Mouse (Mus musculus) liver, embryonic 14.5 days (tissue): ENCODE measurements around the gene Ifne. TPM values are rescaled to one million over a fixed set of nuclear protein-coding genes. Genes with fewer than 3 reads are reported as not detected.

ENCODE experiments used
- ATAC-seq: fragments of 200-750 bp; cut with Nextera tagmentation; 2 replicates; pipeline ENCODE4 v1.8.0; 2017; ENCODE audit warnings: moderate number of reproducible peaks, mild to moderate bottlenecking, moderate library complexity; ENCODE audit not compliant: insufficient read depth
- DNase-seq, 3 experiments: peaks; one replicate each; pipeline ENCODE4 v3.0.0-alpha.2; 2012 to 2013; ENCODE audit warnings: low read depth in 3 of 3, low spot score in 3 of 3
- H3K27ac ChIP-seq: fragments of 300-500 bp; sonication (generic); 2 replicates; pipeline ENCODE4 v1.5.1; 2014; ENCODE audit warnings: moderate library complexity, mild to moderate bottlenecking, control low read depth, inconsistent platforms
- H3K27me3 ChIP-seq: fragments of 300-500 bp; sonication (generic); 2 replicates; pipeline ENCODE4 v1.6.1; 2014; ENCODE audit warnings: mild to moderate bottlenecking, low read length, moderate library complexity; ENCODE audit not compliant: control insufficient read depth, insufficient read depth
- H3K36me3 ChIP-seq: fragments of 300-500 bp; sonication (generic); replicated peaks from 2 replicates; pipeline ENCODE4 v1.6.1; 2014; ENCODE audit warnings: low read depth; ENCODE audit not compliant: control insufficient read depth, insufficient read depth
- H3K4me1 ChIP-seq, 2 experiments: fragments of 200-500 bp in 1 of 2; fragments of 300-500 bp in 1 of 2; sonication (generic) in 1 of 2; replicated peaks; 2 replicates each; pipeline ENCODE4 v1.6.1; 2012 to 2014; ENCODE audit warnings: antibody characterized with exemption in 1 of 2, inconsistent platforms in 1 of 2, low read length in 1 of 2; ENCODE audit not compliant: control insufficient read depth in 2 of 2, insufficient read depth in 2 of 2
- H3K4me2 ChIP-seq: fragments of 300-500 bp; sonication (generic); 2 replicates; pipeline ENCODE4 v1.6.1; 2014; ENCODE audit warnings: low read depth, mild to moderate bottlenecking, control low read depth, moderate library complexity
- H3K4me3 ChIP-seq, 2 experiments: fragments of 200-500 bp in 1 of 2; fragments of 300-500 bp in 1 of 2; sonication (generic) in 1 of 2; 2 replicates each; pipeline ENCODE4 v1.5.1; 2012 to 2014; ENCODE audit warnings: low read depth in 2 of 2, low read length in 2 of 2, mild to moderate bottlenecking in 2 of 2, control low read depth in 1 of 2, inconsistent platforms in 1 of 2, moderate library complexity in 1 of 2; ENCODE audit not compliant: insufficient read depth in 1 of 2
- H3K9ac ChIP-seq: fragments of 300-500 bp; sonication (generic); replicated peaks from 2 replicates; pipeline ENCODE4 v1.6.1; 2014; ENCODE audit warnings: mild to moderate bottlenecking, control low read depth, moderate library complexity
- H3K9me3 ChIP-seq: fragments of 300-500 bp; sonication (generic); 2 replicates; pipeline ENCODE4 v1.6.1; 2016; ENCODE audit warnings: low read length, mixed read lengths; ENCODE audit not compliant: control insufficient read depth
- CTCF ChIP-seq: IDR thresholded peaks from 2 replicates; pipeline ENCODE4 v1.5.1; 2016; ENCODE audit warnings: antibody characterized with exemption, low read depth, control low read depth
- EP300 ChIP-seq: IDR thresholded peaks from 2 replicates; pipeline ENCODE4 v1.6.1; 2016; ENCODE audit warnings: antibody characterized with exemption, low read depth
- WGBS: fragments of 180-500 bp; shearing (Covaris S2); extraction: QIAGEN DNeasy Blood & Tissue Kit; methylation state at CpG from one replicate; pipeline ENCODE4 v1.1.7; 2014; ENCODE audit not compliant: insufficient replicate concordance; 5-methylcytosine and 5-hydroxymethylcytosine counted together
- polyA plus RNA-seq, 2 experiments: library from polyadenylated mRNA; depleted of rRNA in 1 of 2; stranded (reverse) in 1 of 2; unstranded in 1 of 2; fragments of >200 nt; fragmentation: Nextera tagmentation in 1 of 2; extraction: Ambion mirVana in 1 of 2; gene quantifications; 2 replicates each; pipeline versions ENCODE4 v1.2.1 to v1.2.3; 2012 to 2014

Gene Ifne
- polyA plus RNA-seq, 2 experiments = not detected

DNA sequence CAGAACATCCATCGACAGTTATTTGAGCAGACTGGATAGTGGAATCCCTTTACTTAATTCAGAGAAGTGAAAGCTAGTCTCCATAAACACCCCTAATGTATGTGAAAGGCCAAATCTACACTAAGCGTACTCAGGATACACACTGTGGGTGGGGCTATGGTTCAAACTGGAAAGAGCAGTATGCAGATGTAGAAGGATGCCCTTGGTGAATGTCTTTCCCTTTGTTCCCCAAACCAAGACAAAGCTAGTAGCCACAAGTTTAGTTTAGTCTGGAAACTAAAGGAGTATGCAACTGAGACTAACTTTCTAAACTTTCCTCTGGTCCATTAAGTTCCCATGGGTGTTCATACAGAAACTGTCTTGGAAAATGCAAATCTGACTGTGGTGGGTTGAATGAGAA is 45.5 kb upstream of the Ifne start:
- H3K4me2 ChIP-seq = no peak overlapping the region
- H3K27me3 ChIP-seq = no peaks in the 10 kb centered on the region
- TF ChIP-seq CTCF (no peak), EP300 (no peak)
- no peak overlapping the region for H3K4me3 ChIP-seq
- WGBS = 84% methylated on average over 2 of the region's 2 CpGs
- DNase-seq (no peak), ATAC-seq (no peak)
- H3K4me1 ChIP-seq = no peaks in the 10 kb centered on the region
- H3K27ac ChIP-seq = no peak overlapping the region
- H3K9ac ChIP-seq = no peak overlapping the region
- no peaks in the 10 kb centered on the region for H3K36me3 ChIP-seq
- H3K9me3 ChIP-seq = no peaks in the 10 kb centered on the region

DNA sequence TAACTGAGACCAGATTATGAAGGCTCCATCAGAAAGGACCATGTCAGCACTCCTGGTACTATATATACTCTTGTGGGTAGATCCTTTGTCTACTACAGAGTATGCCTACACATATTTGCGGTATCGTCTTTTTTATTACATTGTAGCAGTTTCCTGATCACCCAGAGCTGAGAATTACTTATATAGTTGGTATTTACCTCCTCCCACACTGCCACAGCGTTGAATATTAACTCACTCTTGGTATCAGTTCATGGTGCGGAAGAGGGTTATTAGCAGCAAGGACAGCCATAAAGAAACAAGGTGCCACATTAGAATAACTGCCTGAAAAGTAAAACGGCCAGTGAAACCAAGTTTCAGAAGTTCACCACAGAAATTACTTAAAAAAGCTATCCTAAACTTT is 41.3 kb upstream of the Ifne start:
- H3K36me3 ChIP-seq = no peaks in the 10 kb centered on the region
- no peak overlapping the region for H3K27ac ChIP-seq
- no peaks in the 10 kb centered on the region for H3K27me3 ChIP-seq
- peaks cover 3 to 5% of the 10 kb centered on the region in 2 experiments; a peak in 3 of 4 replicates for H3K4me1 ChIP-seq
- TF ChIP-seq EP300 = no peak
- no peak for TF ChIP-seq CTCF
- no peak overlapping the region for H3K9ac ChIP-seq
- no peak for DNase-seq
- ATAC-seq = no peak
- WGBS = 82% methylated on average over 5 of the region's 5 CpGs
- H3K9me3 ChIP-seq = no peaks in the 10 kb centered on the region
- H3K4me2 ChIP-seq = no peak overlapping the region
- H3K4me3 ChIP-seq = no peak overlapping the region

- TF ChIP-seq CTCF (no peak), EP300 (no peak)
- H3K9me3 ChIP-seq = no peaks in the 10 kb centered on the region
- H3K4me3 ChIP-seq = no peak overlapping the region
- peaks cover 19 to 22% of the 10 kb centered on the region in 2 experiments for H3K4me1 ChIP-seq
- ATAC-seq (no peak; the same call in 1 of the 2 replicates), DNase-seq (no peak)
- no peaks in the 10 kb centered on the region for H3K36me3 ChIP-seq
- 65% methylated on average over 5 of the region's 5 CpGs for WGBS
- H3K9ac ChIP-seq = no peak overlapping the region
- no peak overlapping the region for H3K27ac ChIP-seq
- no peak overlapping the region for H3K4me2 ChIP-seq
- no peaks in the 10 kb centered on the region for H3K27me3 ChIP-seq
Measured at GRCm38 (mm10) chr4:88917770-88918460, 37.9 kb upstream of the Ifne start.

- H3K4me1 ChIP-seq = peaks cover 26 to 30% of the 10 kb centered on the region in 2 experiments
- no peak overlapping the region for H3K9ac ChIP-seq
- H3K4me3 ChIP-seq = no peak overlapping the region
- H3K9me3 ChIP-seq = no peaks in the 10 kb centered on the region
- H3K36me3 ChIP-seq = no peaks in the 10 kb centered on the region
- WGBS = 71% methylated on average over 4 of the region's 4 CpGs
- no peaks in the 10 kb centered on the region for H3K27me3 ChIP-seq
- ATAC-seq (no peak), DNase-seq (no peak)
- no peak overlapping the region for H3K4me2 ChIP-seq
- no peak overlapping the region for H3K27ac ChIP-seq
- TF ChIP-seq CTCF (no peak), EP300 (no peak)
Measured at GRCm38 (mm10) chr4:88916306-88916705, 36.3 kb upstream of the Ifne start.

- H3K9ac ChIP-seq = no peak overlapping the region
- 10% methylated on average over 1 of the region's 1 CpGs for WGBS
- H3K4me1 ChIP-seq = peaks cover 26 to 35% of the 10 kb centered on the region in 2 experiments
- no peaks in the 10 kb centered on the region for H3K27me3 ChIP-seq
- no peak overlapping the region for H3K4me3 ChIP-seq
- ATAC-seq (peak; percentile 87), DNase-seq (peak; percentile 30 to 63 (median 60))
- H3K9me3 ChIP-seq = no peaks in the 10 kb centered on the region
- peak overlapping the region; percentile 45 for H3K4me2 ChIP-seq
- H3K36me3 ChIP-seq = no peaks in the 10 kb centered on the region
- H3K27ac ChIP-seq = no peak overlapping the region
- TF ChIP-seq EP300 (no peak), CTCF (no peak)
Measured at GRCm38 (mm10) chr4:88913984-88914383, 34.0 kb upstream of the Ifne start.
